Mouse (Mus musculus) embryonic stem cell, embryonic (primary cell): ENCODE measurements around the gene Arhgap10.

Source experiments
- CTCF ChIA-PET, 4 experiments: fragments of 300-600 bp in 2 of 4; fragments of 350-600 bp in 2 of 4; sonication (Branson Sonifier 250); formaldehyde crosslinking; loops; one replicate each; lab custom pipeline; 2022; ENCODE audit warnings: inconsistent platforms in 2 of 4; lab: Charles Lee
- POLR2A ChIA-PET, 4 experiments: fragments of 300-600 bp in 2 of 4; fragments of 350-600 bp in 2 of 4; sonication (Branson Sonifier 250); formaldehyde crosslinking; loops; one replicate each; lab custom pipeline; 2022; ENCODE audit warnings: antibody characterized with exemption in 4 of 4, inconsistent platforms in 1 of 4; lab: Charles Lee

Arhgap10 gene

DNA sequence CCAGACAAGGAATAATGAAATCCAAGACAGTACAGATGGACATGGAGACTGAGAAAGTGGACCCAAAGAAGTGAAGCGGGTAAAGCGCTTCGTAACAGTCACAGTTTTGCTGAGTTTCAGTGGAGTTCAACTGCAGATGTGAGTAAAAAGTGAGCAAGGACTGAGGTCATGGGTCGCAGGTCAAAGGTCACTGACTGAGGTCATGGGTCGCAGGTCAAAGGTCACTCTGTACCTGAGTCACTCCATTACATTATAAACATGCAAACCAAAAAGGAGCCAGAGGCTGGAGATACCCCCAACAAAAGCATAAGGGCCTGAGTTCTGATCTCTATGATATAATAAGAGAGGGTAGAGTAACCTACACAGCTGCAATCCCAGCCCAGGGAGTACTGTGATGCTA is 43.1 kb downstream of the Arhgap10 start:
- ChIA-PET POLR2A (no interaction called here), CTCF (no interaction called here)

DNA sequence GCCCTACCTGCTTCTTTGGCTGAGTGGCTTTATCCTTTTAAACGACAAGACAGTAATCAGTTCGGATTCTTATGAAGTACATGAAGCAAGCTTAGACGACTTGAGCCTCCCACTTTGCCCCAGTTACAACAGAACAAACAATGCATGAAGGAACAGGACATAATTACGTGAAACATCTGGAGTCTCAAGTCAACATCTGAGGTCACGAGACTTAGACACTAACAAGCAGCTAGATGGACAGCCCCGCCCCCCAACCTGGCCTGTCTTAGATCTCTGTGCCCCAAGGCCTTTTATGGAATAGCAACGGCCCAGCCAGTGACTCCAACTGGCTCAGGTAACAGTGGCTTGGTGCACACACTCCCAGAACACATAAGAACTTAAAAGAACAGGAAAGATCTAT is 44.0 kb downstream of the Arhgap10 start:
- ChIA-PET POLR2A (interaction anchor here in 2 of 4 experiments (0.9 to 1.0 kb wide), 2 partner anchors 16 to 43 kb away, joined by 3 read pairs; partner anchors contain the start of gene Arhgap10 (in 1 of the 2)), CTCF (interaction anchor here in 1 of 4 experiments (1.1 kb wide), 1 partner anchor 25 kb away, joined by 3 read pairs; no protein-coding TSS in a partner anchor)

DNA sequence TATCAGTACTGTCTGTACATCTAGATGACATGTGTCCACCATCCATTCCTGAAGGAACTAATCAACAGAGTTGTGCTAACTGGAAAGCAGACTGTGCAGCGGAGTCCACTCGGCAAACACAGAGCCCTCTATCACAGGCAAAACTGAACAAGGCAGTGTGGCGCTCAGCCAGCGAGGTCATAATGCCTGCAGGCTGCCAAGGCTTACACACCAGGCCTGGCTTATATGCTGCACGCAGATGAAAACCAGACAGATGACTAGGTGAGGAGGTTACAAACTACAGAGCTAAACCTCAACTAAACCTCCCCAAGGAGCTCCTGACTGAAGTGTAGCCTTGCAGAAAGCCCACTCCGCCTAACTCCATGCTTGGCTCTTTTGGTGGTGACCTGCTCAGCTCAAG is 44.4 kb downstream of the Arhgap10 start:
- POLR2A ChIA-PET = interaction anchor here in 2 of 4 experiments (0.9 to 1.0 kb wide), 2 partner anchors 16 to 44 kb away, joined by 3 read pairs; partner anchors contain the start of gene Arhgap10 (in 1 of the 2)
- CTCF ChIA-PET = interaction anchor here in 1 of 4 experiments (1.1 kb wide), 1 partner anchor 25 kb away, joined by 3 read pairs; no protein-coding TSS in a partner anchor

DNA sequence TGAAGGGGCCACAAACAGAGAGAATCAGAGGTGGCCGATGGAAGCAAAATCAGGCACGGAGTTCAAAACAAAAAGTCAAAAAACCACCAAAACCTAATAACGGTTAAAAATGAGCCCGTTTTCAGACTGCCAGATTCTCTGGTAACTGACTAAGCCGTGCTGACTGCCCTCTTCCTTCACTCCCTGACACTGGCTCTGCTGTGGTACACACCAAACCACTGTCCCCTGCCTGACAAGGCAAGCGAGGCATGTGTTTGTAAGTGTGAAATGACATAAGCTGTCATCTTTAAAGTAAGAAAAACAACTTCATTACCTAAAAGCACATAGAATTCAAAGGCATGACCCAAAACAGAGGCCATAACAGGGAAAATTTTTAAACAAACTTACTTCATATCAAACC is 56.4 kb downstream of the Arhgap10 start:
- CTCF ChIA-PET = no interaction called here
- POLR2A ChIA-PET = no interaction called here

DNA sequence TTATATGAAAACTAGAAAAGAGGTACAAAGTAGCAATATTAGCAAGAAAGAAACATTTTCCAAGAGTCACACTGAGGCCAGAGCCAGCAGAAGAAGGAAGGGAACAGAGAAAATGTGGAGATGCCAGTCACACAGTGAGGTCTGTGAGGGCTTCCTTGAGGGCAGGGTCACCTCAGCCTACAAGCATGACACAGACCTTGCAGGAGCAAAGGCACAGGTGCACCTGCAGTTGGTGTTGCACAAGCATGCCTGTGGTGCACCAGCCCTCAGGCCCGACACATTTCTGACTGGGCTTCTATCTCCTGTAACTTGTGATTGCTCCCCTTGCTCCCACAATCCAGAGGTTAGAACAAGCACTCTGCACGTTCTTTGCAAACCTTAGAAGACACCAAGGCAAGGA is 57.4 kb downstream of the Arhgap10 start:
- ChIA-PET POLR2A (no interaction called here), CTCF (no interaction called here)

DNA sequence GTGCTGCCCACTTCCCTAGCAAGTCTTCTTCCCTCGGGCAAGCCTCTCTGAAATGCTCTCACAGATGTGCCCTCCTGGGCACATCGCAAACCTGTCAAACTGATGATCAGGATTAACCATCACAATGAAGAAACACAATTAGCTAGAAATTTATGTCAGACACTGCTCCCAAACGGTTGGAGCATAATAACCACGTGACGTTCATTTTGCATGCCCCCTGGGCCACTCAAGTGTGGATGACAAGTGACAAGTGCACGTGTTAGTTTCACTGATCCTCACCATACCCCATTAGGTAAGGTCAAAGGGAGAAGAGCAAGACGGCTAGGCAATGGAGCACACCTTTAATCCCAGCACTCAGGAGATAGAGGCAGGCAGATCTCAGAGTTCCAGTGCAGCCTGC is 58.1 kb downstream of the Arhgap10 start:
- CTCF ChIA-PET = no interaction called here
- POLR2A ChIA-PET = no interaction called here

DNA sequence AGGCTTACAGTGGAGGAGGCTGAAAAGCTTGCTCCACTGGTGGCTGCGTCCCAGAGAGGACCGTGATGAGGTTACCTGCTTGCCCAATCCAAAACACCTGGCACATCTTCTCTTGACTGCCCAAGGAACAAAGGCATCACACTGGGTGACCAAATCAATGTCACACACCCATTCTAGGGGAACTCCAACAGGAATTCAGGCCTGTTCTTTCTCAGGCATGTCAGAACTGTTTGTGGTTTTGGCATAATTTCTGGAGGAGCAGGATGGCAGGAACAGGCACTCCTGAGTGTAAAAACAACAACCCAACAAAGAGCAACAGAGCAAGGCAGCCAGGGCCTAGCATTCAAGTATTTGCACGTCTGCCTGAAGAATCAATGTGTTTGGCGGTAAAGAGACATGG is 59.2 kb downstream of the Arhgap10 start:
- CTCF ChIA-PET = no interaction called here
- POLR2A ChIA-PET = no interaction called here

DNA sequence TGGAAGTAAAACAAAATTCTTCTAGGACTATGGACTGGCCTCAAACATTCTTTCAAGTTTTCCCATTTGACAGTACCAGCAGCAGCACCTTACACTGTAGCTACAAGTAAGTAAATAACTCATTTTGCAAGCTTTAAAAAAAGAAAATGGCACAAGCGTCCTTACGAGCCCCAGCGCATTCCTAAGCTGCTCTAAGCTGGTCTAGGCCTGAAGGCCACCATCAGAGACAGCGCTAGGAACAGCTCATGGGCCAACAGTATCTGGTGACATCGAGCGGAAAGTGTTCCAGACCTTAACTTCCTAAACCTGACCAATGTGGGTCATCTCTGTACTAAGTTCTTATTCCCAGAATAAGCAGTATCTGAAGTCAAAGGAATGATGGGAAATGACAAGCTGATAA is 61.5 kb downstream of the Arhgap10 start:
- ChIA-PET CTCF (no interaction called here), POLR2A (no interaction called here)

DNA sequence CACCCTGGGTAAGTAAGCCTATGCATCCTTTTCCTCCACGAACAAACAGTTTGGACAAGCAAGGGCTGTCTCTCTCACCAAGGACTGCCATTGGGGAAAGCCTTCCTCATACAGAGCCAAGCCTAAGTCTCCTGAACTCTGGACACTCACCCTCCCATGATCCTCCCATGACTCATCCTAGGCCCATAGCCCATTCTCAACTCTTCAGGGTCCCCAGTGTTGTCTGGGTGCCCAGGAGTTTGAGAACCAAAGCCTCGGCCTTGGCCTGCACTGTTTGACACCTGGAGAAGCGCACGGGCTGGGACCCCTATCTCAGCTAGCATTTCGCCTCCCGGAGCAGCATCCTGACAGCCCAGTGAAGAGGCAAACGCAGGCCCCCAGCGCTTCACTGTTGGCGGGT is 63.9 kb downstream of the Arhgap10 start:
- POLR2A ChIA-PET = interaction anchor here in 1 of 4 experiments (1.0 kb wide), 1 partner anchor 85 kb away, joined by 3 read pairs; no protein-coding TSS in a partner anchor
- CTCF ChIA-PET = no interaction called here

DNA sequence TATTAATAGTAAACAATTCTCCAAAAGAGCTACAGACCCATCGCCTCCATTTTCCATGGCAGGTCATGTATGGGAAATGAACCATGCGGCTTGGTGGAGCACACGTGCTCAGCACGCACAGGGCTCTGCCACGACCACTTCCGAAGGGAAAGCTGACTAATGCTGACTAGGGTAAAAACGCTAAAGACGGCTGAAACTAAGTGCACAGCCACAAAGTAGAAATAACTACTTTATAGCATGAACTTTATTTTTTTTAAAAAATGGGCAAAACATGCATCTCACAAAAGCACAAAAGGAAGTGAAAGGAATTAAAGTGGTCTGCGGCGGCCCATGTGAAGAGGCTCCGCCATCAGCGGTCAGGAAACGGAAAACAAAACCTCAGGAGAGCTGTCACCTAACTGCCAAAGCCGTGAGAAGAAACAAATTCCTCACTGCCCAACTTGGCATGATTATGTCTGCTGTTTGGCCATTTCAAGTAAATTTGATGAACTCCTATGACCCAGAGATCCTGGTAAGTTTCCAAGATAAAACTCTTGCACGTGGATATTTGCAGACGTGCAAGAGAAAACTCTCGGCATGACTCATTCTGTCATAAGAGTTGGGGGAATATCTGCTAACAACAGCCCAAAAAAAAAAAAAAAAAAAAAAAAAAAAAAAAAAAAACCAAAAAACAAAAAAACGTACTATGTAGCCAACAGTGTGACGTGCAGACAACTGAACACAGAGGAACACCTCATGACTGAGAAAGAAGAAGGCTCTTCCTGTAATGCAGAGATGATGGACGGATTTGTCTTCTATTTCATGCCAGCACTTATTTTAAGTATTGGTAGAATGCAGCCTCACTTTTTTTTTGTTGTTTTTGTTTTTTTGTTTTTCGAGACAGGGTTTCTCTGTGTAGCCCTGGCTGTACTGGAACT is 66.0 kb downstream of the Arhgap10 start:
- ChIA-PET POLR2A (no interaction called here), CTCF (no interaction called here)

DNA sequence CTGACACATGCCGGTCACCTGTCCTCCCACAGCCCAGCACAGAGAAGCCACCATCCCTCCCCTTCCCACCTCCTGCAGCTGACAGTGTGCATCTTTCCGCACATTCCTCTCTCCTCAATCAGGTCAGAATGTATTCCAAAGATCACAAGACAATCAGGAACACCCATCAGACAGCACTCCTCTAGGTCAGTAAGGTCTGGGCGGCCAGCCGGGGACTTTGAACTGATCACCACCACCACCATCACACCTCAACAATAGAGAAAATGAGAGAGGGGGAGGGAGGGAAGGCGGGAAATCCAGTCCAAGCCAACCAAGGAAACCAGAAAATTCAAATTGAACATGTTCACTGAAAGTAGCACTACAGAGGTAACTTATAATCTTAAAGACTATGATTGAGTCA is 66.7 kb downstream of the Arhgap10 start:
- POLR2A ChIA-PET = no interaction called here
- CTCF ChIA-PET = no interaction called here

DNA sequence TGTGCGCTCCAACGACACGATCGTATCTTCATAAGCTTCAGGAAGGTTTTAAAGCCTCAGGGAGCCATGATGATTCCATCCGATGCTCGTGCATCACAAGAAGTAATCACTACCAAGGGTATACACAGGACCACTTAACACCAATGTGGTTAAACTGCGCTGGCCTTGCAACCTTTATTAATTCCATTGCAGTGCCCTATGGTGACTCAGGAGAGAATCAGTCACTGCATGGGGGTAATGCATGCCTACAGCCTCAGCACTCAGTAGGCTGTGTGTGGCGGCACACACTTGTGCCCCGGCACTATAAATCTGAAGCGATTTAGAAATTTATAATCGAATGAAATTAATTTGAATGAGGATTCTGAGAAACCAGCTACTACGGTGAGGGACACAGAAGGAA is 71.5 kb downstream of the Arhgap10 start:
- CTCF ChIA-PET = no interaction called here
- POLR2A ChIA-PET = no interaction called here

DNA sequence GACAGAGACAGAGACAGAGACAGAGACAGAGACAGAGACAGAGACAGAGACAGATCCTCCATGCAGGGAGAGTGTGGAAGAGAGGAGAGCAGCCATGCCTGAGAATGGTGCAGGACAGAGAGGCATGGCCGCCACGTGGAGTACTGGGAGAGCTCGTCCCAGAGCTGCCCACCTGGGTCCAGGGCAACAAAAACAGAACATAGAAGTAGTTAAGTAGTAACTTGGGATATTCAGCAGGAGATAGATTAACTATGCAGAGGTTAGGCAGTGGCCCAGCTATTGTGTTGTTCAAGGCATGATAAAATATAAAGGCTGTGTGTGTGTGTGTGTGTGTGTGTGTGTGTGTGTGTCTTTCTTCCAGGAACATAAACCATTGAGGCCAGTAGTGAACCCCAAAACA is 72.1 kb downstream of the Arhgap10 start:
- POLR2A ChIA-PET = interaction anchor here in 1 of 4 experiments (0.6 kb wide), 1 partner anchor 11 kb away, joined by 5 read pairs; no protein-coding TSS in a partner anchor
- CTCF ChIA-PET = no interaction called here

DNA sequence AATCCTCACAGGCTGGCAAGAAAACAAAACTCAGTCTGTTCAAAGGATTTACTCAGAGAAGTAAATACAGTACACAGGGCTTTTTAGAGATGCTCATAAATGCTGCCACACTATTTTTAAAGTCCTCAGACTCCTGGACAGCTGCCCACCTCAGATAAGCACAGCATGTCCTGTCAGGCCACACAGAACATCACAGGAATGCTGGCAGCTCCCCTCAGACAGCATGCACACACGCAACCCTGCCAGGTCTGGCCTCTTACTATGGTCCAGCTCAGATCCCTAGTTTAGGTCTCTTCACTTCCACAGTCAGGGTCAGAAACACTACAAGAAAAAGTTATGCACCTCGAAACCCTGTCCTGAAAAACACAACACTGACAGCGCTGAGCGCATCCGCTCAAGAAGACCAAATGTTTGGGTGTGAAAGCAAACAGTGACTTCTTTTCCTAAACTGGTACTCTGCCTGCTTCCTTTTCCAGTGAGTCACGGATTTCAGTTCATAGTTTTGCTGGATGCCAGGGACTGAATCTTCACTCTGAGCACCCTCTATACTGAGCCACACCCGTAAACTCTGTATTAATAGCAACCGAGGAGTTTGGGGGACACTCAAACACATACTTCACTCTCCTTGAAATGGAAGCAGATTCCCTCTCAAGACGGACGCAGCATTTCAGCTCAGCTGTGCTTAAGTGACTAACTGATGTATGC is 73.4 kb downstream of the Arhgap10 start:
- CTCF ChIA-PET = interaction anchor here in 2 of 4 experiments (0.5 to 0.7 kb wide), 3 partner anchors 64 to 523 kb away, joined by 3 to 11 read pairs (median 4); no protein-coding TSS in a partner anchor
- POLR2A ChIA-PET = no interaction called here

DNA sequence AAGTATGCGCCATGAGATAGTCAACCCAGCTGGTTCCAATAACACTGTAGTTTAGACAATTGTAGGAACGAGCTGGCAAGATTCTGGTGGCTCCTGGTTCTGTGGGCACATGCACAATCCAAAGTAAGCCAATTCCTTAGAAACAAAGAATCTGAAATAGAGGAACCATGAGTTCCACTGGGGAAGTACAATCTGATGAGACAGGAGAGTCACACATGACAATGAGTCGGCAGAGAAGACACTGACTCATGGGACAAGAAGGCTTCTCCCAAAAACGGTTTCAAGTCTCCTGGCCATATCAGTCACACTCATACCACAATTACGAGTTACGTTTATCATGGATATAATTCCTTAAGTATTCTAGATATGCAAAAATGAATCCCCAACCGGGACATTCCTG is 75.3 kb downstream of the Arhgap10 start:
- POLR2A ChIA-PET = no interaction called here

DNA sequence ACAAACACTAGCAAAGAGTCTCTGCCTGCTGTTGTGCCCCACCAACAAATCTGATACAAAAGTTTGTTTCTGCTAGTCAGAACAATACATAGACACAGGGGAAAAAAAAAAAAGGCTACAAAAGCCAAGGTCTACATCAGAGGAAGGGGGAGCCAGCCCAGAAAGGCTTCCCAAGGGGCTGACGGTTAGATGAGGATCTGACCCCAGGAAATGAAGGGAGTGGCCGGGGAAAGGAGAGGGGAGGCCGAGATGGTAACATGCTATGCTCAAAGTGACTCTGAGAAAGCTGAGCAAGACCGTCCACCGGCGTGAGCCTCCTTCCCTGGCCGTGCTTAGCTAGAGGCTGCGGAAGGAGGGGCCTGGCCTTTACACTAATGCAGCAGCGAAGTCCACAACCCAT is 76.8 kb downstream of the Arhgap10 start:
- POLR2A ChIA-PET = no interaction called here
- CTCF ChIA-PET = interaction anchor here in 1 of 4 experiments (1.1 kb wide), 1 partner anchor 21 kb away, joined by 4 read pairs; no protein-coding TSS in a partner anchor

More for the DNA sequence above, 75.3 kb downstream of the Arhgap10 start:
- CTCF ChIA-PET = interaction anchor here in 1 of 4 experiments (0.8 kb wide), 1 partner anchor 125 kb away, joined by 3 read pairs; no protein-coding TSS in a partner anchor

DNA sequence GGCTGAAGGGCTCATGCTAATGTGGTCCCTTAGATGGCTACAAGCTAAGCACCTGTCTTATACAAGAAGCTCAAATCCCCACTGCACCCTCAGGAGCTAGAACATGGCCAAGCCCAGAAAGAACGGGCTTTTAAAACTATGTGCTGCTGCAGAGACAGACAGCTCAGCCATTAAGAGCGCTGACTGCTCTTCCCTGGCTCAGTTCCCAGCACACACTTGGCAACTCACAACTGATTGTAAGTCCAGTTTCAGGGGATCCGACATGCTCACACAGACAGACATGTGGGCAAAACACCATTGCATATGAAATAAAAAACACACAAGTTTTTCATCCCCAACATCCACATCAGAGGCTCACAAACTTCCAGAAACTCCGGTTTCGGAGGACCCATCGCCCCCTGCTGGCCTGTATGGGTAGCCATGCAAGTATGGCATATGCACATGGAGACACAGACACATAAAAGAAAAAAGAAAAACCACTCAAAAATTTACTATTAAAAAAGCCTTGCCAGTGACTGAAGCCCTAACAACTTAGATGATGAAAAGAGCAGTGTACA is 77.4 kb downstream of the Arhgap10 start:
- POLR2A ChIA-PET = no interaction called here
- CTCF ChIA-PET = interaction anchor here in 1 of 4 experiments (1.1 kb wide), 1 partner anchor 21 kb away, joined by 4 read pairs; no protein-coding TSS in a partner anchor

DNA sequence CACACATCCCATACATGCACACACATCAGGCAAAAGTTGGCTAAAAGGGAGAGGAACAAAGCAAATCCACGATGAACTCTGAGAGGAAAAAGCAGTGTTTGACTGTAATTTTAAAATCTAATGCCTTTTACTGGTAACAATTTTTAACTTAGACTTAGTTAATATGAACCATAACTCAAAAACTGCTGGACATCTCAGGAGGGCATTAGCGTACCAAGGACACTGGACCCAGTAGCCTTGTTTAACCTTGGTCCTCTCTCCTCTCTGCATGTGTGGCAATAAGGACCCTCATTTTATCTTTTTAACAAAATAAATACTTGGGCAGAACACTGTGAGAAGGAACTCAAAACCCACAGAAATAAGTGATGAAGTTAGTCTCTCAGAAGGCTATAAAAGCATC is 78.1 kb downstream of the Arhgap10 start:
- ChIA-PET POLR2A (no interaction called here), CTCF (interaction anchor here in 1 of 4 experiments (1.1 kb wide), 1 partner anchor 20 kb away, joined by 4 read pairs; no protein-coding TSS in a partner anchor)
